Mouse (Mus musculus) spleen, postnatal 4 days (tissue): ENCODE results near the gene Pinlyp.

Source experiments
- DNase-seq, 2 experiments: peaks; one replicate each; pipeline ENCODE4 v3.0.0; 2022; ENCODE audit warnings: low spot score in 2 of 2

The Pinlyp gene

DNA sequence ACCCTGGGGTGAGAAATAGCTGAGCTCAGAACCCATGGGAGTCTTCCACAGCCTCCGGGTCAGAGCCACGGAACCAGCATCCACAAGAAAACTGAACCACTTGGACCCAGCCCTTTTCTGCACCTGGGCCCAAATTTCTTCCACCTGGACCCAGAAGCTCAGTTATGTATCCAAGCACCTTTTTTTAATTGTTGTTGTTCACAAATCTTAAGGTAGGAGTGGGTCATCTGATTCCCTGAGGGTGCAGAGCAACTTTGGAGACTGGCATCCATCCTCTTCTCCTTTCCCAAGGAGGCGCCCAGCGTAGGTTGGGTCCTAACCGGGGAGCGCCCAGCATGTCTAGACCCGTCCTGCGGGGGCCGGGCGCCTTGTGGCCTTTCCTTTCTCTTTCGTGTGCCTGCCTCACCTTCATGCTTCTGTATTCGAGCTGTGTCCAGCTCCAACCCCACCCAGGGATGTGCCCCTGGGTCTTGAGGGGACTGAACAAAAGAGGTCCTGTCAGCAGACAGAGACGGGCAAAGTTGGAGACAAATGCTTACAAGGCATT lies at the start of gene Pinlyp, which contains the start of gene Xrcc1:
Gene Pinlyp, minus strand, starts transcription at position 51 of the 547 bp plus-strand sequence.
Gene Xrcc1, plus strand, starts transcription at position 222 of the 547 bp plus-strand sequence.
- no peak for DNase-seq

DNA sequence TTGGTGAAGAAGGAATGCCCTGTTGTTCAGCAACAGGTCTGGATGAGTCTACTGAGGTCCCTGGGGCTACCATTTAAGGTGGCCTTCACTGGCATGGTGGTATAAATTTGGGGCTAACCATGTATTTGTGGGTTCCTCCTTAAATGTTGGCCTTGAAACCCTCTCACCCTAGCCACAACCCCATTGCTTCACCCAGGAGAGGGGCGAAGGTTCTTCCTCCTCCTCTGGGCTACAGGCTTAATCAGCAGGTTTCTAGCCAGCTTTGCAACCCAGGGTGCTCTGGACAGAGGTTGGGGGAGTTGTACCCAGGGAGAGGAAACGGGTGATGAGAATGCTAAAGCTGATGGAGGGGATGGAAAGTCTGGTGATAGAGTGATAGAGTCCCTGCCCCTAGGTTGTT lies 49.5 kb upstream of the Pinlyp start:
- DNase-seq = no peak

DNA sequence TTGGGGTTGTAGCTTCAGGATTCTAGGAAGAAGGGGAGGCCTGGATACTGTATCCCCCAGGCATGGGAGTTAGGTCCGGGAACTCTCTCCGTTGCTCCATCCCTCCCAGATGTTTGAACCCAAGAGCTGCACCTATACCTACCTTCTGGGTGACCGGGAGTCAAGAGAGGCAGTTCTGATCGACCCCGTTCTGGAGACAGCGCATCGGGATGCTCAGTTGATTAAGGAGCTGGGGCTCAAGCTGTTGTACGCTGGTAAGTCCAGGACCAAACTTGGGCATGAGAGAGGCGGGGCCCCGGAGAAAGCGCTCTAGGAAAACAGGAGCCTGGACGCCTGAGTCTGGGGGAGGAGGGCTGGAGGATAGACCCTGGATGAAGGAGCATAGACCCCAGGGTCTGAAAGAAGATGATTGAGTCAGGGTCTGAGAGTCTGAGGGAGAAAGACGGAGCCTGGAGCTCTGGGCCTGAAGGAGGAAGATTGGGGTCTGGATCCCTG lies 48.4 kb upstream of the Pinlyp start:
- peak in 1 of 2 experiments; percentile 65 for DNase-seq

DNA sequence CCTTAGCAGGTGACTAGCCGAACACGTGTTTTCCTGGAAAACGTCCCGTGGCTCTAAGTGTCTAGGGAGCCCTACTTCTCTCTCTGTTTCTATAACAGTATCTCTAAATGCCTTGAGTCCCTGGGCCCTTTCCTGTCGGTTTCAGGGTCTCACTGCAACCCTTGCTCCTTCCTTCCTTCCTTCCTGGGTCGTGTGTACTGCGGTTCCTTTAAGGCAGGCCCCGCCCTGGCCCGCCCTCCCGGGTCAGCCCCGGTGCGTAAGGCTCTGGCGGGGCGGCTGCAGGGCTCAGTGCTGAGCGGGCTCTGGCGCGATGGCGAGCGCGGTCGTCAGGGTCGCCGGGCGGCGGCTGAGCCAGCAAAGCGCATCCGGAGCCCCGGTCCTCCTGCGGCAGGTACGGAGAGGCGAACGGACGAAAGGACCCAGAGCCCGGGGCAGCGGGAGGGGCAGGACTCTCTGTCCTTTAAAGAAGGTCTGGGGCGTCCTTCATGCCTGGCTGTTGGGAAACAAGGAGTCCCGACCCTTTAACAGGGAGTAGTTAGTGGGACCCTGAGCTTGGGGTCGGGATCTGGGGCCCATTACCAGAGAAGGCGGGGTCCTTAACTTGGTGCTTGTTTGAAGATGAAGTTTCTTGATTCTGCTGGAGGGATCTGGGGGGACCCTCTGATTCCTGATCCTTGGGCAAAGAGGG lies 47.8 kb upstream of the Pinlyp start:
- DNase-seq = peak; percentile 76 to 87

DNA sequence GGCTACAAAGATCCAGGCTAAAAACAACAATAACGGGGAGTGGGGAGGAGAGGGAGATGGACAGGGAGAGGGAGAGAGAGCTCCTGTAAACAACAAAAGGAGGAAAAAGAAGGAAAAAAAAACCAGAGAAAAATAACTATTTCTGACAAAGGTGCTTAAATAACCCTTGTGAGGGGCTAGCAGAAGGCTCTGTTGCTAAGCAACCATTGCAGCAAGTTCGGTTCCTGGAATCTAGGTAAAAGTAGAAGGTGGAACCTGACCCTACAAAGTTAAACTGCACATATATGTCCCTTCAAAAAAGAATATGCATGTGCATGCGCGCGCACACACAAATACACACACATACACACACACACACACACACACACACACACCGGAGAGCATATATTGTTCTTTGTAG lies 46.9 kb upstream of the Pinlyp start:
- no peak for DNase-seq

DNA sequence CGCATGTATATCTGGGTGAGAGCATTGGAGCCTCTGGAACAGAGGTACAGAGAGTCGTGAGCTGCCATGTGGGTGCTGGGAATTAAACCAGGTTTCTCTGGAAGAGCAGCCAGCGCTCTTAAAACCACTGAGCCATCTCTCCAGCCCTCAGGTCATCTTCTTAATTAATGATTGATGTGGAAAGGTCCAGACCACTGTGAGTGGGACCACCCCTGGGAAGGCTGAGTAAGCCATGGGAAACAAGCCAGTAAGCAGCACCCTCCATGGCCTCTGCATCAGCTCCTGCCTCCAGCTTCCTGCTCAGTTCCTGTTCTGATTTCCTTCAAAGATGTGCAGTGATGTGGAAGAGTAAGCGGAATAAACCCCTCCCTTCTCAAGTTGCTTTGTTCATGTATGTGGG lies 46.2 kb upstream of the Pinlyp start:
- DNase-seq = no peak

DNA sequence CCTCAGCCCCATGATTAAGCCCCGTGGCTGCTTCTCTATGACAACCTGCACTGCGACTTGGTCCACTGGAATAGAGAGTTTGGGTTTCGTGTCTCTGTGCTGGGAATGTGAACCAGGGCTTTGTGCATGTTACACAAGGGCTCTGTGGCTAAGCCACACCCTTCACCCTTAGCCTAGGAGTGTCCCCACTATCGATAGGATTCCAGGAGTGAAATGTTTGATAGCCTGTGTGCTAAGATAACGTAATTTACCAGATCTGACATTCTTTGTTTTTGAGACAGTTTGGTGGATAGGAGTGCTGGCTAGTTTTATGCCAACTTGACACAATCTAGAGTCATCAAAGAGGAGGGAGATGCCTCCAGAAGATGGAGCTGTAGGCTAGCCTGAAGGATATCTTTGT lies 45.8 kb upstream of the Pinlyp start:
- DNase-seq = no peak

DNA sequence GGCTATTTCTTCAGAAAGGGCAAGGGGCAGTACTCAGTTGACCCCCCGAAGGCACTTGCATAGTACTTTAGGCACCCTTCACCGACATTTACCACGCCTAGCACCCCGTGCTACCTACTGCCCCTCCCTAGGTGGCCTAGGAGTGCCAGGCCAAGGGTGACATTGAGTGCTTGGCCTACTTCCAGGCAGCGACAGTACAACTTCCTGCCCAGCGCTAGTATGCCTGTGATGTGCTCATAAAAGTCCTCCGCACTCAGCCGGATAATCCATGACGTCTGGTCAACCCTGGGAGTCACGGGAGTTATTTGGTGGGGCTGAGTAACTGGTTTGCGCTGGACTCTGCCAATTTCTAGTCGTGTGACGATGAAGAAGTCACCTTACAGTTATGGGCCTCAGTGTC lies 42.4 kb upstream of the Pinlyp start:
- no peak for DNase-seq

DNA sequence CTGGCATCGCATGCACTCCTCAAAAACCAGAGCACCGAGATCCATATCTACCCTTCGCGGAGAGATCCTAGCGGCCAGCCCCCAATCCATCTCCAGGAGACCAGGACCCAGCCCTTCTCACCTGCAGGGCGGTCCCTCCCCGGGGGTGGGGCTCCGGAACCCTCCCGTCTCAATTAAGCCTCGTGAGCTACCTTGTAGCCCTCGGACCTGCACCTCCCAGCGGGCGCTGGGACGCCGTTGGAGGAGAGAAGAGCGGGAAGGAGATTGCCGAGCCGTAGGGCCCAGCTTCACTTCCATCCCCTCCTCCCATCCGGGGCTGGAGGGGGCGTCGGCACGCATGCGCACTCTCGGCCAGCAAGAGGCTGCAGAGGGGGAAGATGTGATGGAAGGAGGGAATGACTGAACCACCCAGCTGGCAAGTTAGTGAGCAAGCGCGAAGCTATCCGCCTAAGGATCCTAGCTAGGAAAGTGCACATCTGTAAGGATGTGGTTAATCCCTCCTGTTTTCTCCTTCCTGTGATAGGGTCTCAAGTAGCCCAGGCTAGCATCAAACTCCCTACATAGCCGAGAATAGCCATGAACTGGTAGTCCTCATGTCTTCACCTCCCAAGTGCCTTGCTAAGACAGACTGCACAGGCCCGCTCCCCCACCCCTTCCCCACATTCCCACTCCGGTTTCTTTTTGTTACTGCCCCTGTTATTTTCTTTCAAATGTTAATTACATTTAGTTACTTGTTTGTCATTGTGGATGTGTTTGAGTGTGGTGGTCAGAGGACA lies 41.6 kb upstream of the Pinlyp start, which contains the start of the genes Ethe1 and Zfp575:
Gene Ethe1, plus strand, starts transcription at position 214 of the 776 bp plus-strand sequence.
Gene Zfp575, minus strand, starts transcription at position 312 of the 776 bp plus-strand sequence.
- peak in 1 of 2 experiments; percentile 70 for DNase-seq

DNA sequence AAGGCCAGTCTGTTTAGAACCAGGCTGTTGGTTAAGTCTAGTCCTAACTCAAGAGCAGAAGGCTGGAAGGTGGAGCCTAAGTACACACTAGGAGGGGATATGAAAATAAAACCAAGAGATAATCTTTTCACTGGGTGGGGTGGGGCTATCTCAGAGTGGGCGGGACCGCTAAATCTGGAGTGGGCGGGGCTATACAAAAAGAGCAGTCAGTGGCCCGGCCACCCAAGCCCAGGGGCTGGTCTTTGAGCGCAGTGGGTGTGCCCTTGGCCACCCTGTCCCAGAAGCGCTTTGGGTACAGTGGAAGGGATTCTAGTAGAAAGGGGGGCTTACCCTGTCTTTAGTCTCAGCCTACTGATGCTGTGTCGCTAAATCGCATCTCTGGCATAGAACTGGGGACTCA lies 40.9 kb upstream of the Pinlyp start:
- no peak for DNase-seq

DNA sequence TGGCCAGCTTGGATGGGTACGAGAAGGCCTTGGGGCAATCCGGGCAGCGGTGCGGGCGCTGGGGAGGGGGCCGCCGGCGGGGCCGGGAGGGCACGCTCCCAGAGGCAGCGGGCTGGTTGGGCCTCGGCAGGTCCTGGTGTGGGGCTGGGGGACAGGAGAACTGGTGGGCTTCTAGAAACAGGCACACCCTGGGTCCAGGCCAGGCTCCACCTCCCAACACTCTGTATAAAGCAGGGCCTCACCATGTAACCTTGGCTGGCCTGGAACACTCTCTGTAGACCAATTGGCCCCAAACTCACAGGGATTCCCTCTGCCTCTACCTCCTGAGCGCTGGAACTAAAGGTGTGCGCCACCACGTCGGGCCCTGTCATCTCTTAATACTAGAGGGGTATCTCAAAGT lies 40.1 kb upstream of the Pinlyp start:
- no peak for DNase-seq

DNA sequence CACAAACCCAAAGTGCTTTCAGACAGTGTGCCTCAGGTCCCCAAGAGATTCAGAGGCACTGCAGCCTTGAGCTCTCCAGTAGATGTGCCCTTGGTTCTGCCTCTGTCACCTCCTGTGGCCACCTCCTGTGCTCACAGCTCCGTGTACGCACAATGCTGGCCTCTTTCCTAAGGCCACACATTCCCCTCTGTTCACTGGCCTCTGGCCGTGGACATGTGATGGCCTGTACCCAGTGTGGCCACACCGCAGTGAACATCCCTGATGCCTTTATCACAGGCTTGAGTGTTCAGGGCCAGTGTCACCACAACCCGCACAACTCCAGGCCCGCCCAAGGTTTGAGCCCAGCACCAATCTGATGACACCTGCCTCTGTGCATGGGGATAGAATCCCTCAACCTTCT lies 39.0 kb upstream of the Pinlyp start:
- no peak for DNase-seq

DNA sequence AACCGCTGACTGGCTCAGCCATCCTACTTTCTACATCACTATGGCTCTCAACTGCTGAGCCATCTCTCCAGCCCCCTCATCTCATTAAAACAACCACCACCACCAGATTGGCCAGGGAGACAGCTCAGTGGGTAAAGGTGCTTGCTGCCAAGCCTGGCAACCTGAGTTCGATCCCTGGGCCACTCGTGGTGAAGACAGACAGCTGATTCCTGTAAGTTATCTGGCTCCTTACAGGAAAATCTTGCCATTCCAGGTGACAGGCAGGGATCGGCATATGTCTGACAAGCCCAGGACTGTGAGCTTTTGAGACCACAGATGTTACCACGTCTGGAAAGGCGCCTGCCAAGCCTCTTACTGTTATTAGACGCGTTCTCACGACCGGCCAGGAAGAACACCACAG lies 31.9 kb upstream of the Pinlyp start:
- DNase-seq = no peak

DNA sequence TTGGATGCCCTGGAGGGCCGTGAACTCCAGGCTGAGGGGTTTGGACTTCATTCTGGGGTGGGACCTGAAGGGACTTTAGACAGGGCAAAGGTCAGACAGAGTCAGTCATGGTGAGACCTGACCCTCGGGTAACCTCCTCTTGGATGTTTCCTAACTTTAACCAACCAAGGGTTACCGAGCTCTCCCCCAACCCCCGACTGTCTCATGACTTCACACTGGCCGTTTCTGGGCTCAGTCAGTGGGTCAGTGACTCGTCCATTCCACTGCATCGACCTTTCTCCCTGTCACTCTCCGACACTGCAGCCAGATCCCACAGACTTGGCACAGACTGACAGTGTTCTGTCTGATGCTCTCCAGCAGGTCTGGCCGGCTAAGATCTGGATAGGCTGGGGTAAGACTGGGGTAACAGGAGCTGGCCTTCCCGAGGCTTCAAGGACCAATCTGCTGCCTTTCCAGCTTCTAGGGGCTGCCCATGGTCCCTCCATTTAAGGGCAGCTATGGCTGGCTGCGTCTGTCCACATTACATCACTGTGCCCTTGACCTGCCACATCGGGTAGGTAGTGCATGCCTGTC lies 28.4 kb upstream of the Pinlyp start:
- DNase-seq = no peak

DNA sequence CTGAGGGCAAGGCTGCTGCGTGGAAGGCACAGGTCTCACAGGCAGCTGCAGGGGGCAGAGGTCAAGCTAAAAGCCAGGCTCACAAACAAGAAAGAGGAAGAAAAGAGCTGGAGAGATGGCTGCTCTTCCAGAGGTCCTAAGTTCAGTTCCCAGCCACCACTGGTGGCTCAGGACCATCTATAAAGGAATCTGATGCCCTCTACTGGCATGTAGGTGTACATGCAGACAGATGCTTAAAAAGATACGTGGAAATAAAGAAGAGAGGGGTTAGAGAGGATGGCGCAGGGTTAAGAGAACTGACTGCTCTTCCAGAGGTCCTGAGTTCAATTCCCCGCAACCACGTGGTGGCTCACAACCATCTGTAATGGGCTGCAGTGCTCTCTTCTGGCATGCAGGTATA lies 26.5 kb upstream of the Pinlyp start:
- no peak for DNase-seq

DNA sequence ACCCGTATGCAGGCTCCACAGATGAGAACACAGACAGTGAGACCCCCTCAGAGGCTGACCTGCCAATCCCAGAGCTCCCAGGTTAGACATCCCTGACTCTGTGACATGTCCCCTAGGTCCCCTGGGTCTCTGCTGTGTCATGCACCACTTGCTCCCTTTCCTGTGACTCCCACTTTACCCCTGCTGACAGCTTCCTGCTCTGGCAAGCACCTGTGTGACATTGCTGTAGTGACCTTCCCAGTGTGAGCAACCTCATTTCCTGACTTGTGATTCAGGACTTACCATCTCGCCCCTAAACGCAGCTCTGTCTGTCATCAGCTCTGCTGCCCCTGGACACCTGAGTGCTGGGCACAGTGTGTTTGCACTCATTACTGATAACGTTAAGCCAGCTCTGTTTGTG lies 25.2 kb upstream of the Pinlyp start:
- DNase-seq = no peak

DNA sequence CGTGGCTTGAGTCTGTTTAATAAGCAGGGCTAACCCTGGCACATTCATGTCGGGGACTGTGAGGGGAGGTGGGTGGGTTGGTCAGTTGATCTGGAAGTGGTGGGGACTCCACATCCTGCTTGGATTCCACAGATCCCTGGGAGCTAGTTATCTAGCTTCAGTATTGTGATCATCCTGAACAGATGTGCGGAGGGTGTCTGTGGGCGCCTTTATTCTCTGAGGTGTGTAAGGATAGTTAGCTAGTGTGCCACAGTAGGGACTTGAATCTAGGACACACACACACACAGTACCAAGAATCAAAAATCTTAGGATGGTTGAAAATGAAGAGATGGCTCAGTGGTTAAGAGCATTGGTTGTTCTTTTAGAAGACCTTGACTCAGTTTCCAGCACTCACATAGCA lies 22.6 kb upstream of the Pinlyp start:
- DNase-seq = no peak

DNA sequence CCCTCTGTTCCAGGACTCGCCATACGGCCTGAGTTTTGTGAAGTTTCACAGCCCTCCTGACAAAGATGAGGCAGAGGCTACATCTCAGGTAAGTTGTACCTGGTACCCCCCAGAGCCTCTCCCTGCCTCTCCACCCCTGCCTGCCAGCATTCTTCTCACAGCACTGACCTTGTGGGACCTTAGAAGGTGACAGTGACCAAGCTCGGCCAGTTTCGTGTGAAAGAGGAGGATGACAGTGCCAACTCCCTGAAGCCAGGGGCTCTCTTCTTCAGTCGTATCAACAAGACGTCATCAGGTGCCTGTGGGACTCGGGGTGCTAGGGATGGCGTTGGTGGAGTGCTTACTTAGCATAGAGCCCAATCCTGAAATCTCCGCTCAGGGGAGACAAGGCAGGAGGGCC lies 20.3 kb upstream of the Pinlyp start:
- peak in 1 of 2 experiments; percentile 57 for DNase-seq

DNA sequence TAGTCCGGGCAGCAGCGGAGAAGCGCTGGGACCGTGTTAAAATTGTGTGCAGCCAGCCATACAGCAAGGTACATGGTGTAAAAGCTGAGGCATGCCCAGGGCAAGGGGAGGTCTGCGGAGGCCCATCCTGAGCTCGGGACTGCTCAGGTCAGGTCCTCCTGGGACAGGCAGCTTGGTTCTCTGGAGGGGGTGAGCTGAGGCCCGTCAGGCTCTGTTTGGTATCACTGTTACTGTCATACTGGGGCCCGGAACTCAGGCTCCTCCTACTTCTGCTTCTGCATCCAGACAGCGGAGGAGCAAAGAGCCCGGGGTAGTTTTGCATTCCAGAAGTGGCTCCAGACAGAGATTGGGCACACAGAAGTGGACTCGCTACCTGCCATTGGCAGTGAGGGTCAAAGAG lies 19.7 kb upstream of the Pinlyp start:
- peak in 1 of 2 experiments; percentile 65 for DNase-seq

DNA sequence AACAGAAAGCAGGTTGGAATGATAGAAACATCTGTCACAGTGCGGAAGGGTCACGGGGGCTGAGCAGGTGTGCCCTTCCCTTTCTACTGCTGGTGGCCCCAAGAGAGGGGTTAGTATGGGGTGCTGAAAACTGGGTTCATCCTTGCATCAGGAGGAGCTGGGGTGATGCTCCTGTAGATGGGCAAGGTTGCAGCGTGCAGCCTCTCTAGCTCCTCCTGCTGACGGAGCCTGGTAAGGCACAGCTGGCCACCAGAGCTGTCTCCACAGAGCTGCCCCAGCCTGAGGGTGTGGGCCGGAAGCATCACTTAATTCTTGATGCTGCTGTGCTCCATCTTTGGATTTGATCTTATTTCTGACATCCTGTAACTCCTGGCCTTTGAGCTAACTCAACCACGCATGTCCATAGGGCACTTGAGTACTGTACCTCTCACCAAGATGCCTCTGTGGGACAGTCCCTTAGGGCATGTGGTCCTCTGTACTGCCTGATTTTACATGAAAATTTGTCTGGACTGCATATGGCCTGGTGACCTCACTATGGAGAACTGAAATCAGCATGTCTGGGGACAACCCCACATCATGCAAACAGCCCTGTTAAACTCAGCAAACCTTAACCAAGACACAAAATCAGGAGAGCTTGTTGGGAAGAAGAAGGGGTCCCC lies 18.8 kb upstream of the Pinlyp start:
- peak; percentile 83 to 93 for DNase-seq

DNA sequence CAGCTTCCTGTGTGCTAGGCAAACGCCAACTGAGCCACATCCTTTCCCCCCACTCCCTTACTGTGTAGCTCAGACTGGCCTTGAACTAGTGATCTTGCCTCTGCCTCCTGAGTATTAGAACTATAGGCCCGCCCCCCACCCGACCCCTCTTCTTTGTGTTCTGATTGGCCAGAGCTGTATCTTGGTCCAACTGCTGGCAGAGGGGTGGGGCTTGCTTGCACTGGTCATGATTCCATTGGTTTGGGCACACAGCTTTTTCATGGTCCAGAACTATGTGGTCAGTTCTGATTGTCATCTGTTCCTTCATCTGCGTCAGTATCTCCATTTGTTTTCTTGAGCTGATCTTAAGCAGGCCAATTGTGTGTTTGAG lies 17.9 kb upstream of the Pinlyp start:
- no peak for DNase-seq
